Mouse (Mus musculus) heart, postnatal 0 days (tissue): ENCODE results near the gene Macrod1. TPM values are rescaled to one million over a fixed set of nuclear protein-coding genes. Genes with fewer than 3 reads are reported as not detected.

Source experiments
- ATAC-seq: fragments of 200-750 bp; cut with Nextera tagmentation; 2 replicates; pipeline ENCODE4 v1.8.0; 2017; ENCODE audit warnings: low read depth, moderate number of reproducible peaks, moderate library complexity; ENCODE audit not compliant: insufficient read depth
- DNase-seq: peaks from one replicate; pipeline ENCODE4 v3.0.0-alpha.2; 2016; ENCODE audit warnings: low spot score
- H3K27ac ChIP-seq: fragments of 300-500 bp; sonication (generic); 2 replicates; pipeline ENCODE4 v1.5.1; 2014; ENCODE audit warnings: low read depth, mild to moderate bottlenecking
- H3K27me3 ChIP-seq: fragments of 300-500 bp; sonication (generic); 2 replicates; pipeline ENCODE4 v1.6.1; 2014; ENCODE audit warnings: low read length, mixed read lengths; ENCODE audit not compliant: control insufficient read depth, insufficient read depth
- H3K36me3 ChIP-seq: fragments of 300-500 bp; sonication (generic); replicated peaks from 2 replicates; pipeline ENCODE4 v1.6.1; 2014; ENCODE audit warnings: low read length, mixed read lengths; ENCODE audit not compliant: control insufficient read depth, insufficient read depth
- H3K4me1 ChIP-seq: fragments of 300-500 bp; sonication (generic); 2 replicates; pipeline ENCODE4 v1.6.1; 2014; ENCODE audit warnings: antibody characterized with exemption; ENCODE audit not compliant: control insufficient read depth, insufficient read depth
- H3K4me2 ChIP-seq: fragments of 300-500 bp; sonication (generic); 2 replicates; pipeline ENCODE4 v1.6.1; 2014; ENCODE audit warnings: low read depth, mild to moderate bottlenecking, low read length, moderate library complexity
- H3K4me3 ChIP-seq: fragments of 300-500 bp; sonication (generic); 2 replicates; pipeline ENCODE4 v1.5.1; 2014; ENCODE audit warnings: low read depth, low read length
- H3K9ac ChIP-seq: fragments of 300-500 bp; sonication (generic); replicated peaks from 2 replicates; pipeline ENCODE4 v1.6.1; 2014; ENCODE audit warnings: low read depth, low read length, mixed read lengths
- H3K9me3 ChIP-seq: fragments of 300-500 bp; sonication (generic); replicated peaks from 2 replicates; pipeline ENCODE4 v1.6.1; 2016; ENCODE audit warnings: low read length; ENCODE audit not compliant: control insufficient read depth
- CTCF ChIP-seq: IDR thresholded peaks from 2 replicates; pipeline ENCODE4 v1.5.1; 2016; ENCODE audit warnings: antibody characterized with exemption, control low read depth, low read depth
- EP300 ChIP-seq: IDR thresholded peaks from 2 replicates; pipeline ENCODE4 v1.6.1; 2016; ENCODE audit warnings: antibody characterized with exemption, low read depth
- WGBS: fragments of 180-500 bp; shearing (Covaris S2); extraction: QIAGEN DNeasy Blood & Tissue Kit; methylation state at CpG from one replicate; pipeline ENCODE4 v1.1.7; 2014; 5-methylcytosine and 5-hydroxymethylcytosine counted together
- polyA plus RNA-seq: library from polyadenylated mRNA; unstranded; fragments of >200 nt; fragmentation: Nextera tagmentation; extraction: Ambion mirVana; gene quantifications from 2 replicates; pipeline ENCODE4 v1.2.1, GENCODE M21; 2015
- total RNA-seq: library from RNA; depleted of rRNA; stranded (reverse); fragments of >200 nt; gene quantifications from 2 replicates; pipeline ENCODE4 v1.2.3, GENCODE M21; 2014; ENCODE audit warnings: low replicate concordance

Gene Macrod1
- total and polyA plus RNA-seq, 2 experiments from 2014 or later, result 113 to 122 TPM

DNA sequence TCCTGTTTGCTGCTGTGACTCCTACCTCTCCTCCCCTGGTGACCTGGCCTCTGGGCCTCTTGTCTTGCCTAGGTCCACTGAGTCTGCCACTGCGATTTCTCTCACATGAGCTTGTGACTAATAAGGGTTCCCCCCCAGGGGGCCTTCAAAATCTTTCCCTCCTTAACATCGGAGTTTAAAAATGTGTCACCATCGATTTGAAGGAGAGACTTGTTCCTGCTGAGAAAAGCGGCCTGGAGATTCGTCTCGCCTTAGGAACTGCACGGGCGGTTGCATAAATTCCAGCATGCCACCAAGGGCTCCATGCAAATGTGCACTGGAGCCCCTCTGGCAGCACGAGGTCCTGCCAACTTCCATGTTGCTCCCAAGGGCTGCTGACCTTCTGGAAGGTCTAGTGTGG, 21.1 kb downstream of the Macrod1 start:
- H3K27me3 ChIP-seq, result no peaks in the 10 kb centered on the region
- no peak overlapping the region for H3K9ac ChIP-seq
- no peak overlapping the region for H3K4me3 ChIP-seq
- TF ChIP-seq CTCF (no peak), EP300 (no peak)
- H3K27ac ChIP-seq, result no peak overlapping the region
- no peak overlapping the region for H3K4me2 ChIP-seq
- H3K4me1 ChIP-seq, result peaks cover 2% of the 10 kb centered on the region; the same call in 1 of the 2 replicates
- DNase-seq (no peak), ATAC-seq (no peak)
- WGBS, result 66% methylated on average over 9 of the region's 9 CpGs
- no peaks in the 10 kb centered on the region for H3K9me3 ChIP-seq
- H3K36me3 ChIP-seq, result no peaks in the 10 kb centered on the region

- Histone ChIP-seq H3K9me3 (no peaks in the 10 kb centered on the region), H3K4me1 (0 out of 2 replicates have a peak, but pooled peaks cover 6% of the 10 kb centered on the region), H3K4me3 (no peak overlapping the region), H3K27me3 (no peaks in the 10 kb centered on the region), H3K9ac (no peak overlapping the region), H3K4me2 (no peak overlapping the region), H3K27ac (no peak overlapping the region), H3K36me3 (no peaks in the 10 kb centered on the region)
- TF ChIP-seq EP300, result no peak
- no peak for TF ChIP-seq CTCF
- DNase-seq, result no peak
- ATAC-seq, result no peak
- WGBS, result 83% methylated on average over 7 of the region's 7 CpGs
These were observed 21.7 kb downstream of the Macrod1 start for GRCm38 (mm10) chr19:7078271-7078670.

GRCm38 (mm10) chr19:7081516-7082266, 25.1 kb downstream of the Macrod1 start:
- Histone ChIP-seq H3K4me2 (no peak overlapping the region), H3K4me3 (no peak overlapping the region), H3K27me3 (no peaks in the 10 kb centered on the region), H3K27ac (no peak overlapping the region), H3K9ac (no peak overlapping the region), H3K36me3 (no peaks in the 10 kb centered on the region), H3K9me3 (no peaks in the 10 kb centered on the region), H3K4me1 (0 out of 2 replicates have a peak, but pooled peaks cover 7% of the 10 kb centered on the region)
- ATAC-seq, result no peak
- no peak for TF ChIP-seq CTCF
- no peak for TF ChIP-seq EP300
- 69% methylated on average over 7 of the region's 7 CpGs for WGBS
- DNase-seq, result no peak

- H3K9ac ChIP-seq, result no peak overlapping the region
- ATAC-seq, result 0 out of 2 replicates have a peak, but pooled peaks have one; percentile 25
These were observed 26.6 kb downstream of the Macrod1 start for GRCm38 (mm10) chr19:7083035-7083794.

DNA sequence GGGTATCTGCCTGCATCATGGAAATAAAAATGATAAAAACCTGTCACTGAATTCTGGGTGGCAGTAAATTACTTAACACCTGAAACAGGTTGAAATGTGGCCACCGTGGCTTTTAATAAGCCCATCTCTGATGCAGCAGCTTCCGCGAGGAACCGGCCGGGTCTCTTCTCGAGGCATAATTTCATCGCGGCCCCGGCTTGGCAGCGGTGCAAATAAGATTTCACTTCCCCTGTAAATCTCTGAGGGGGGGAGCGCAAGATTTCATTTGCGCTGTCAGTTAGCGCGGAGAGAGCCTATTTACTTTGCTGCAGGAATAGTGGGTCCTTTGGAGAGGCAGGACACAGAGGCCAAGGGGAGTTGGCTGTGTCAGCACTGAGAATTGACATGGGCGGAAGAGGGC, 28.1 kb downstream of the Macrod1 start:
- Histone ChIP-seq H3K9ac (no peak overlapping the region), H3K4me2 (no peak overlapping the region), H3K36me3 (no peaks in the 10 kb centered on the region), H3K4me3 (no peak overlapping the region), H3K4me1 (peaks cover 17% of the 10 kb centered on the region; the same call in 1 of the 2 replicates), H3K27me3 (no peaks in the 10 kb centered on the region), H3K27ac (no peak overlapping the region), H3K9me3 (no peaks in the 10 kb centered on the region)
- WGBS, result 75% methylated on average over 15 of the region's 15 CpGs
- DNase-seq (no peak), ATAC-seq (no peak)
- no peak for TF ChIP-seq CTCF
- TF ChIP-seq EP300, result no peak

More at GRCm38 (mm10) chr19:7083035-7083794, 26.6 kb downstream of the Macrod1 start:
- WGBS, result 40% methylated on average over 14 of the region's 14 CpGs
- Histone ChIP-seq H3K4me2 (no peak overlapping the region), H3K4me1 (0 out of 2 replicates have a peak, but pooled peaks cover 7% of the 10 kb centered on the region), H3K9me3 (no peaks in the 10 kb centered on the region), H3K27me3 (no peaks in the 10 kb centered on the region), H3K36me3 (no peaks in the 10 kb centered on the region), H3K27ac (no peak overlapping the region), H3K4me3 (no peak overlapping the region)
- DNase-seq, result no peak
- TF ChIP-seq CTCF, result no peak
- no peak for TF ChIP-seq EP300
